In the genomic region with DNA sequence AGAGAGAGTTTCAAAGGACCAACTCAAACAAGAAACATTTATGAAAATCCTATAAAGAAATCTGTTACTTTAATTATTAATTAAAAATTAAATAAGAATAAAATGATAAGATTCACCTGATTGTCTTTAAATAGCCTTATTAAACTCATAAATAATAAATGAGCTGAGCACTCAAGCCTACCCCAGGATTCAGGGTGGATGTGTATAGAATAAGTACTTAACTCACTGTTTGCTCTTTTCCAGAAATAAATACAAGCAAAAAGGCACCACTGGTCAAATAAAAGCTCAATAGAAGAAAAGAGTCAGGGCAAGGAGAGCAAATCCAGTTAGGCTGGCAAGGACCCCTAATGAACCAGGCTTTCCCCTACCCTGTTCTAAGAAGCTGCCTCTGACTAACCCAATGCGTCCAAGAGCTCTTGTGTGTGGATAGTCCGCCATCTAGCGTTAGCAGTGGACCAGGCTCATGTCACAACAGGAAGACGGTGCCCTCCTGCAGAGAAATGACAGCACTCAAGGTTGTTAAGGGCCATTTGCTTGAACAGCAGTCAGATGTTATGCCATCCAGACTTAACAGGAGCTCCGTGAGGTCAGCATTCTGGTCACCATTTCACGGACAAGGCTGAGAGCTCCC, we compare ENCODE assay signal across 9 mouse cellular contexts. TPM values are rescaled to one million over a fixed set of nuclear protein-coding genes. Genes with fewer than 3 reads are reported as not detected.
DNase-seq lines count a peak whose midpoint lies in the region; ATAC-seq lines count a peak whose summit lies in the region.
"Had no signal": no experiment of that assay in that cellular context is flagged by ENCODE, and none has a peak within 500 bp of the region (broad histone marks: within the 10 kb centered on the region; RNA-seq: fewer than 3 reads in every experiment).

No protein-coding gene starts in this region.

- no peaks in the 10 kb centered on the region for H3K9me3 ChIP-seq in hindbrain, embryonic 14.5 days (ENCODE audit: control insufficient read depth, low read length)
- H3K9me3 ChIP-seq: lung, embryonic 15.5 days had no signal

- peak; percentile 94 for ATAC-seq in hindbrain, embryonic 14.5 days (ENCODE audit: low FRiP score)
- ATAC-seq in megakaryocyte progenitor cell, adult 5-6 weeks (replicated peaks; ENCODE audit: poor library complexity), result peak; percentile 99

- no peak overlapping the region for H3K9ac ChIP-seq in hindbrain, embryonic 14.5 days
- H3K9ac ChIP-seq: lung, embryonic 15.5 days had no signal

- 6% methylated on average over 6 of the region's 6 CpGs for WGBS in hindbrain, embryonic 14.5 days

- H3K36me3 ChIP-seq in hindbrain, embryonic 14.5 days (replicated peaks; ENCODE audit: control insufficient read depth, insufficient read depth), result no peaks in the 10 kb centered on the region
- H3K36me3 ChIP-seq: lung, embryonic 15.5 days had no signal

- peak; percentile 47 for DNase-seq in MEL-GATA-1-ER (ENCODE audit: extremely low read depth, low read depth)
- DNase-seq in cerebellum, adult 11-12 months, result peak; percentile 55
- peak; percentile 83 for DNase-seq in forelimb bud, embryonic 11.5 days (ENCODE audit: low read depth, low spot score)
- DNase-seq in hindbrain, embryonic 14.5 days (ENCODE audit: low spot score), result peak; percentile 92
- DNase-seq in layer of hippocampus, postnatal 14 days (ENCODE audit: low spot score in 2 of 2), result peak; percentile 77 to 89
- peak; percentile 87 to 89 for DNase-seq in right cerebral cortex, postnatal 10 days (ENCODE audit: low spot score in 2 of 2)
- peak; percentile 72 for DNase-seq in urinary bladder, postnatal 14 days (ENCODE audit: low spot score)

- no peaks in the 10 kb centered on the region for H3K27me3 ChIP-seq in hindbrain, embryonic 14.5 days (ENCODE audit: control insufficient read depth, insufficient read depth, low read length)
- H3K27me3 ChIP-seq: lung, embryonic 15.5 days had no signal

- no peak overlapping the region for H3K4me3 ChIP-seq in hindbrain, embryonic 14.5 days (replicated peaks; ENCODE audit: low read length)
- H3K4me3 ChIP-seq: lung, embryonic 15.5 days had no signal

- H3K4me1 ChIP-seq in hindbrain, embryonic 14.5 days (replicated peaks; ENCODE audit: control insufficient read depth, insufficient read depth, low read length), result no peaks in the 10 kb centered on the region
- H3K4me1 ChIP-seq: lung, embryonic 15.5 days had no signal

- H3K4me2 ChIP-seq in hindbrain, embryonic 14.5 days (replicated peaks), result no peak overlapping the region
- H3K4me2 ChIP-seq: lung, embryonic 15.5 days had no signal

- H3K27ac ChIP-seq in hindbrain, embryonic 14.5 days, result no peak overlapping the region
- H3K27ac ChIP-seq: lung, embryonic 15.5 days had no signal

RNA-seq across cellular contexts. Expression of gene Galnt14, which starts 33.5 kb away (rescaled TPM):
- polyA plus RNA-seq in hindbrain, embryonic 14.5 days (2014; fragmentation: Nextera tagmentation; extraction: Ambion mirVana), result 16.8 and 17.5 TPM in 2 replicates
- total RNA-seq in layer of hippocampus, postnatal 14 days (2021), result 10 to 100 TPM; 19.4 to 21.8 TPM
- 0.20 TPM in 1 of 2 replicates, not detected in the other for total RNA-seq in megakaryocyte progenitor cell, adult 5-6 weeks (2015)
- not detected in 2 replicates for total RNA-seq in megakaryocyte progenitor cell, adult 5-6 weeks (2017)

Comparison
In these comparisons a context has a peak if more than half of its experiments do, and no peak if none do; other contexts are left out.
1. RNA of gene Galnt14, which starts 33.5 kb away (total RNA-seq): 19.4 to 21.8 TPM in layer of hippocampus, postnatal 14 days; 0.20 TPM in megakaryocyte progenitor cell, adult 5-6 weeks; every median in the first group is over 10 times any median in the second.
2. Peak in every context shown above with its lines, with median percentiles within 50 percentile points of each other: DNase-seq.